Mouse (Mus musculus): ENCODE data around the gene Hfm1.

Hfm1 gene

DNA sequence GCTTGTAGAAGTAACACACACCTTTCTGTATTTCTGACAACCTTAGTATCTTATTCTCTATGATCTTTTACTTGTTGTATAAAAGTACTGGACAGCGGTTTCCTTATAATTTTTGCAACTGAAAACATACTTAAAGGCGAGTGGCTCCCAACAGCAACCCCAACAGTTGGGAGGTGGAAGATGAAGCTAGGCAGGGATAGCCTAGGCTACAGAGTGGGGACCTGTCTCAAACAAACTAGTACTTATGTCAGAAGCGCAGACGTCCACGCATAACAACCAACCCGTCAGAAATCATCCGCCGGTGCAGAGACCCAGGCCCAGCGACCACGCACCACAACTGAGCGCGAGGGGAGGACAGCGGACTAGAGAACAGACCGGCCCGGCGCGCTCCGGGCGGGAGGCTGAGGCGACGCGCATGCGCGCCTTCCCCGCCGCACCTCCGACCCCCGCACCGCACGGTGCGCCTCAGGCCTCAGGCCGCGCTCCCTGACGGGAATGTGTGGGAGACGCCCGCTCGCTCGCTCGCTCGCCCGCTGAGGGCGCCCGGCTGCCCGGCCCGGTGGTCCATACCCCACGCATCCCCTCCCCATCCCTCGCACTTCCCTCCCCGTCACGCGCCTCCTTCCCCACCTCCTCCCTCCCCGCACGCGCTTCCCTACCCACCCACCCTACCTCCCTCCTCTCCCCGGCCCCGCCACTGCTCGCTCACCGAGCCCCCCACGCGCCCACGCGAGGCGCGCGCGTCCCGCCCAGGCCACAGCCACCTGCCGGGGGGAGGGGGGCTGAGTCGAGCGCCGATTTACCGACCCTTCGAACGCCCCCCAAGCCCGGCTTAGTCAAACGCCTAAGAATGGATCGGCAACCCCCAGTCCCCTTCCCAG, at the start of gene Hfm1:
Gene Hfm1, minus strand, starts transcription at position 834 of the 881 bp plus-strand sequence.
- DNase-seq, result peak; percentile 59 to 67

GRCm38 (mm10) chr5:106973883-106974282, 47.8 kb upstream of the Hfm1 start:
- DNase-seq, result no peak

- DNase-seq, result no peak
Observed at GRCm38 (mm10) chr5:106967578-106967977, 41.5 kb upstream of the Hfm1 start.

GRCm38 (mm10) chr5:106966443-106966842, 40.3 kb upstream of the Hfm1 start:
- no peak for DNase-seq

- no peak for DNase-seq
Observed at GRCm38 (mm10) chr5:106964513-106965014, 38.4 kb upstream of the Hfm1 start.

GRCm38 (mm10) chr5:106963584-106964512, 37.7 kb upstream of the Hfm1 start, which contains the start of gene Cdc7:
Cdc7 (plus strand) TSS chr5:106964322.
- DNase-seq, result peak; percentile 95 to 96

DNA sequence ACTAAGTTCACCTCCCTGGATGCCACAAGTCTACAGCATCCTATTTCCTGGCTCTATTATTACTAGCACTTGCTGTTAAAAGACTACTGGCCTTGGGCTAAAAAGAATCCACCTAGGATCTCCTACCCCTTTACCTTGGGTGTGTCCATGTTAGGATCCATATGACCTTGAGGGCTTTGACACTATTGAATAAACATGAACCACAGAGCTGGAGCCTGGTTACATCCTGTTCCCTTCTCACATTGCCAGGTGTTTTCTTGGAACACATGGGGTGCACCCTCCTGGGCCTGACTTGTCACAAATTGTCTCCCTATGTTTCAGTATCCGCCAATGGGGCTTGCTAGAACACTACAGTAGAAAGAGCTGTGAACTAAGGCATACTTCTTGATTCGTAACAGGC, 34.3 kb upstream of the Hfm1 start:
- no peak for DNase-seq

DNA sequence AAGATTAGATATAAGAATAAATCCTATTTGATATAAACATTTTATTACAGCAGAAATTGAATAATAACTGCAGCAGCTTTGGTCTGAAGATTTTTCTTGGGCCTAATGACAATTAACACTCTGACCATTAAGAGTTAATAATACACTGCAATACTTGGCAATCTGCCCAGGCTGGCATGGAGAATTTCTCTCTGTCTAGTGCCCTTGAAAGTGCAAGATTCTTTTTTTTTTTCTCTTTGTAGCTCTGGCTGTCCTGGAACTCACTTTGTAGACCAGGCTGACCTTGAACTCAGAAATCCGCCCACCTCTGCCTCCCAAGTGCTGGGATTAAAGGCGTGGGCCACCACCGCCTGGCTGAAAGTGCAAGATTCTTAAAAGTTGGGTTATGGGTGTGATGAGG, 32.9 kb upstream of the Hfm1 start:
- DNase-seq, result no peak

DNA sequence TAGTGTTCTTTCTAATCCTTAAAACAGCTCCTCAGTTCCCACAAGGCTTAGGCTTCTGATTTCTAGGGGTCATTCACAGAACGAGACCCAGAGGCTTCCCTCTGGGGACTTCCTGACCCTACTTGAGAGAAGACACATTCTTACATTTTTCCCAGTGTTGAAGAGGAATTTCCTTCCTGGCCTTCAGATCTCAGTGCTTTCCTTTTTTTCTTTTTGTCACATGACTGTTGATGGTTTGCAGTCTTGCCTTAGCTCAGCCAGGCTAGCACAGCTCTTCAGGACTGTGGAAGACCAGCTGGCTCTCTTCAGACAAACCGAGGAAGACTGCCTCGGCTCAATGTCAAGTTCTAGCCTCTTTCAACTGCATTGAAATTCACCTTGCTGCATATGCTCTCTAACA, 30.3 kb upstream of the Hfm1 start:
- DNase-seq, result no peak

DNA sequence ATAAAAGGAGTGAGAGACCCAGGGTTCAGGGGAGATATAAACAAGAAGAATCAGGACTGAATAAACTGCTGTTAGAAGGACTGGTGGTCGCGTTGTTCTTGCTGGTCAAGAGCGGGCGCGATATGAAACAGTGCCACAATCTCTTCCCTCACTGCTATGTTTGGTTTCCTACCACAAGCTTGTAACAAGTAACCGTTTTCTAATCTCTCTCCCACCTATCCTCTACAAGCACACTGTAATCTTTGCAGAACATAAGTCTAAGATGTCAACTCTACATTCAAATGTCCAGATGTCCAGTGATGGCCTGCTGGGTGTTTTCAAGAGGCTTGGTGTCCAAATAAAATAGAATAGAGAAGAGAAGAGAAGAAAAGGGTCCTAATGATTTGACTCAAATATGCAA, 22.6 kb upstream of the Hfm1 start:
- no peak for DNase-seq

- no peak for DNase-seq
Observed at GRCm38 (mm10) chr5:106946342-106946741, 20.2 kb upstream of the Hfm1 start.

DNA sequence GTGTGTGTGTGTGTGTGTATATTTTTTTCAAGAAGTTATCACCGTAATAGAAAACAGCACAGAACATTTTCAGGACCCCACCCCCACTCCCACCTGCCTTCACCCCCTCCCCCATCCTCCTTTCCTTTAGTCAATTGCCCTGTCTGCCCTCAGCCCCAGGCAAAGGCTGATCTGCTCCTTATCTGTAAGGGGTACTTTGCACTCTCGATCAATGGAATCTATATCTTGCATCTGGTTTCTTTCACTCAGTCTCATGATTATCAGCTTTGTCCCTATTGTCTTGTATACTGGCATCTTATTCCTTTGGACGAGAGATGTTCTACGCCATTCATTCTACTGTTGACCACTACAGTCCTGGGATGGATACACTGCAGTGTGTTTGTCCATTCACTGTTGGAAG, 1.9 kb upstream of the Hfm1 start:
- DNase-seq, result no peak

- no peak for DNase-seq
Observed at GRCm38 (mm10) chr5:106926369-106926686, 207 bp upstream of the Hfm1 start.

DNA sequence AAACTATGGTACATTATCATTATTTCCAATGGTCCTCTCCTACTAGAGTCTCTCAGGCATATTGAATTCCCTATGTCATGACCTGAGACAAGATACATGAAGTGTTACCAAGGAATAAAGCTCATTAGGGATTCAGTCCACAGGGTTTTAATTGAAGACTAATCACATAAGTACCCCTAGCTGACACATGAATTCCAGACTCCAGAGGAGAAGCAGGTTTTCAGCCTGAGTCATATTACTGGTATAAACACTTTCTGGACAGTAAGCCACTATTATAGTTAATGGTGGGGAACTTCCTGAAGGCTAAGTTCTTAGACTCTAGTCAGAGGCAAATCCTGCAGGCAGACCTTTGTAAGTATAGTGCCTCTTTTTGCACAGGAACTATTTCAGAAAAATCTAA, 6.8 kb downstream of the Hfm1 start:
- no peak for DNase-seq

GRCm38 (mm10) chr5:106896879-106897278, 29.2 kb downstream of the Hfm1 start:
- no peak for DNase-seq

DNA sequence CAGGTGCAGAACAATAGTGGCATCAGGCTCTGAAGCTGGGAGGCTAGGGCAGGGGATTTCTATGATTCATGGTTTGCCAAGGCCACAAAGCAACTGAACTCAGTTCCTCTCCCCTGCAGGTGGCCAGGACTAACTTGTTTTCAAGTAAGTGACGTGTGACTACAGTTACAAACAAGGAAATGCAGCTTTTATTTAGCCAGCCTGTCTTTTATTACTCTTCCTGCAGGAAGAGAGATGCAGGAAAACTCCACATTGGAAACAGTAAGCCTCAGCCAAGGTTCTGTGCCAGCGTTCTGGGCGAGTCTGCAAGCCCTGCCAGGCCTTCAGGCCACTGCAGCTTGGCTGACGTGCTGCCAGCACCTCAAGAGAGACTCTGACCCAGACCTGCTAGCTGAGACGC, 34.3 kb downstream of the Hfm1 start:
- peak; percentile 27 to 59 for DNase-seq

- no peak for DNase-seq
Observed at GRCm38 (mm10) chr5:106887303-106888071, 38.6 kb downstream of the Hfm1 start.

DNA sequence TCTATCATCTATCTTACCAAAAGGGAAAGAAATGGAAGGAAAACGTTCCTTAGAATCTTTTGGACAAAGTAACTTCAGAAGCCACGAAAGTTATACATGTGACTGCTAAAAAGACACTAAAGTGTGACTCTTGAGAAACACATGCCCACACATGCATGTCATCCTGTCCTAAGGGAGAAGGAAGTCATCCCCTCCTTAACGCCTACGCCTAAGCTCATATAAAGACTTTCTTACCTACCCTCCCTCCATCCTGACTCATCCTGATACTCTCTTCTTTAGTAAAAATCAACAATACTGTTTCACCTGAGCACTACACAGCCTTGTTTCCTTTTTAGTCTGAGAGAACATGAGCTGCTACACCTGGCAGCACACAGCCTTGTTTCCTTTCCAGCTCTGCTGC, 40.6 kb downstream of the Hfm1 start:
- DNase-seq, result no peak

GRCm38 (mm10) chr5:106876438-106876837, 49.7 kb downstream of the Hfm1 start:
- no peak for DNase-seq

DNA sequence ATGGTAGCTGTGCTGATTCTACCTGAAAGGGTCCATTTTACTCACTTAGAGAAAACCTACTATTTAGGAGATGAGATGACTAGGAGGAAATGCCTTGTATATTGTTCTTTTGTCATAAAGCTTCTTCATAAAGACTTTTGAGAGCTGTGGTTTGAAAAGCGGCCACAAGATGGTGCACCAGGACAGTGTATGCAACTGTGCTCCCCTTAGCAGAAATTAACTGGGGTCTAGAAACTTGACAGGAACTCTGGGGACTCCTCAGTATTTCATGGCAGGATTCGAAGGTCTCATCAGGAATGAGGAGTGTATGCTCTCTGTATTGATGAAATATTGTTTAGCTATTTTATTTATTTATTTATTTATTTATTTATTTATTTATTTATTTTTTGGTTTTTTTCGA, 65.7 kb downstream of the Hfm1 start:
- DNase-seq, result peak; percentile 67 to 76

DNA sequence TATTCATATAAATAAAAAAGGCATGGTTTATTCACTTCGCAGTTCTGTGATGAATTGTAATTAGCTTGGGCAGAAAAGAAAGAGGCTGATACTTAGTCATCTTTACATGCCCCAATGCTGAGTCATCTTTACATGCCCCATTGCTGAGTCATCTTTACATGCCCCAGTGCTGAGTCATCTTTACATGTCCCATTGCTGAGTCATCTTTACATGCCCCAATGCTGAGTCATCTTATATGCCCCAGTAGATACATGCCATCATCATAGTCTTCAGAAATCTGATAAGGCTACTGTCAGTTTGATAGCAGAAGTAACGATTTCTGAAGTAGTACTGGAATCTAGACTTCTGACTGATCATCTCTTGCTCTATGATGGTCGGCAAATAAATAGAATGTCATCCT, 72.8 kb downstream of the Hfm1 start:
- DNase-seq, result no peak

GRCm38 (mm10) chr5:106847045-106847444, 79.1 kb downstream of the Hfm1 start:
- peak in 1 of 2 experiments; percentile 5 for DNase-seq

GRCm38 (mm10) chr5:106843906-106844305, 82.2 kb downstream of the Hfm1 start:
- DNase-seq, result no peak

All from thymus, postnatal 36 days (tissue).